Mouse (Mus musculus) bone marrow, adult 2 months (tissue): ENCODE data around the gene Fmnl3.

Experiments
- CTCF ChIP-seq: fragments of 200-500 bp; IDR thresholded peaks from 2 replicates; pipeline ENCODE4 v1.5.1; 2011; ENCODE audit warnings: low read length, control low read depth; ENCODE audit not compliant: control insufficient read depth, insufficient read depth
- POLR2A ChIP-seq: fragments of 200-500 bp; IDR thresholded peaks from 2 replicates; pipeline ENCODE4 v1.6.1; 2011; ENCODE audit warnings: low read depth, mild to moderate bottlenecking, control low read depth, low read length, borderline replicate concordance; ENCODE audit not compliant: control insufficient read depth

- no peak for TF ChIP-seq CTCF
- TF ChIP-seq POLR2A = no peak
These were observed 26.2 kb upstream of the Fmnl3 start for GRCm38 (mm10) chr15:99396462-99396861.
